Mouse (Mus musculus) lung, embryonic 14.5 days (tissue): ENCODE data around the gene Samd15. TPM values are rescaled to one million over a fixed set of nuclear protein-coding genes. Genes with fewer than 3 reads are reported as not detected.
A peak's percentile ranks its signal among the peaks of the same experiment; 100 is the strongest.
"Not testable (repeated sequence)": the region's sequence is repeated elsewhere in the genome, so short reads cannot be mapped to it uniquely, and the experiment has no call there.

ENCODE experiments used
- ATAC-seq: fragments of 200-750 bp; cut with Nextera tagmentation; 2 replicates; pipeline ENCODE4 v1.8.0; 2017; ENCODE audit warnings: mild to moderate bottlenecking, moderate TSS enrichment, moderate library complexity; ENCODE audit not compliant: insufficient read depth
- DNase-seq: peaks from one replicate; pipeline ENCODE4 v3.0.0-alpha.2; 2015
- H3K27ac ChIP-seq: fragments of 300-500 bp; sonication (generic); 2 replicates; pipeline ENCODE4 v1.5.1; 2014; ENCODE audit warnings: low read depth, mild to moderate bottlenecking, moderate library complexity
- H3K27me3 ChIP-seq: fragments of 300-500 bp; sonication (generic); 2 replicates; pipeline ENCODE4 v1.6.1; 2014; ENCODE audit warnings: low read length, control low read depth; ENCODE audit not compliant: insufficient read depth
- H3K36me3 ChIP-seq: fragments of 300-500 bp; sonication (generic); 2 replicates; pipeline ENCODE4 v1.6.1; 2014; ENCODE audit warnings: control low read depth; ENCODE audit not compliant: insufficient read depth
- H3K4me1 ChIP-seq: fragments of 300-500 bp; sonication (generic); 2 replicates; pipeline ENCODE4 v1.6.1; 2014; ENCODE audit warnings: antibody characterized with exemption, control low read depth; ENCODE audit not compliant: insufficient read depth
- H3K4me2 ChIP-seq: fragments of 300-500 bp; sonication (generic); 2 replicates; pipeline ENCODE4 v1.6.1; 2014; ENCODE audit warnings: mild to moderate bottlenecking
- H3K4me3 ChIP-seq: fragments of 300-500 bp; sonication (generic); 2 replicates; pipeline ENCODE4 v1.5.1; 2014; ENCODE audit warnings: low read depth, low read length
- H3K9ac ChIP-seq: fragments of 300-500 bp; sonication (generic); 2 replicates; pipeline ENCODE4 v1.6.1; 2014
- H3K9me3 ChIP-seq: fragments of 300-500 bp; sonication (generic); 2 replicates; pipeline ENCODE4 v1.6.1; 2016; ENCODE audit warnings: low read depth, low read length, control low read depth
- CTCF ChIP-seq: IDR thresholded peaks from 2 replicates; pipeline ENCODE4 v1.5.1; 2016; ENCODE audit warnings: antibody characterized with exemption, low read depth
- WGBS: fragments of 180-500 bp; shearing (Covaris S2); extraction: QIAGEN DNeasy Blood & Tissue Kit; methylation state at CpG from one replicate; pipeline ENCODE4 v1.1.7; 2014; 5-methylcytosine and 5-hydroxymethylcytosine counted together
- polyA plus RNA-seq: library from polyadenylated mRNA; unstranded; fragments of >200 nt; fragmentation: Nextera tagmentation; extraction: Ambion mirVana; gene quantifications from 2 replicates; pipeline ENCODE4 v1.2.1, GENCODE M21; 2014

The Samd15 gene
- polyA plus RNA-seq, 1 experiment from 2014 or later: 1.8 TPM

DNA sequence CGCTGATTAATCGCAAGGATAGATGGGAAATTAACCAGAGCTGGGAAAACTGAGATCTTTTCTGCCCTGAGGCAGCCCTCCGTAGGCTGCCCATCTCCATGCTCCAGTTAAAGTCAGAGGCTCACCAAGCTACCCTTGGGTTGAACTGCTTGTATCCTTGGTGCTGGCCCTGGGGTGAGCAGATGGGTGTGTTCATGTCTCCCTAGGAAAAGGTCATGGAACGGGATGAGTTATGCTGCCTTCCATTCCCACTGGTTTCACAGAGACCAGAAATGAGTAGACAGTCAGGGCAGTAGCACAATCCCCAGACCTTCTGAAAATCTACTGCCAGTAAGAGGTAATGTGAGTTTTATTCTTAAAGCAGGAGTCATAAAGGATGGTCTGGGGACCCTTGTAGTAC, 21.9 kb upstream of the Samd15 start:
- H3K4me1 ChIP-seq: no peaks in the 10 kb centered on the region
- ATAC-seq (no peak), DNase-seq (no peak)
- H3K27ac ChIP-seq: no peak overlapping the region
- H3K4me3 ChIP-seq: no peak overlapping the region
- H3K27me3 ChIP-seq: no peaks in the 10 kb centered on the region
- WGBS: 95% methylated on average over 4 of the region's 4 CpGs
- no peak overlapping the region for H3K9ac ChIP-seq
- no peak overlapping the region for H3K4me2 ChIP-seq
- H3K36me3 ChIP-seq: no peaks in the 10 kb centered on the region
- TF ChIP-seq CTCF: no peak
- H3K9me3 ChIP-seq: no peaks in the 10 kb centered on the region

DNA sequence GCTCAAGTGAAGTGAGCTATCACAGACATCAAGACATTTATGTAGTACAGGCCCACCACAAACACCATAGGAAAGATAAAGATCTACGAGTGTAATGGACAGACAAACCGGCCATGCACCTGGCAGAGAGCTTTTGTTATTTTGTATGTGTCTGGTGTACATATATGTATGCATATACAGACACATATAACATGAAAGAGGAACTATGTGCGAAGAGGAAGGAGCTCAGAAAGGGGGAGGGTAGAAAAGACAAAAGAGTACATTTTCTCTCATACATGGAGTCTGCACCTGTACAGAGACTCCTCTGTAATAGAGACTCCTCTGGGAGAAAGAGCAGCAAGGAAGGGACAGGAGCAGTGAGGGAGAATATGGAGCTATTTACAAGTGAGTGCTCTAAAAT, 6.5 kb upstream of the Samd15 start:
- Histone ChIP-seq H3K4me3 (no peak overlapping the region), H3K27me3 (no peaks in the 10 kb centered on the region), H3K4me2 (no peak overlapping the region), H3K27ac (no peak overlapping the region), H3K36me3 (no peaks in the 10 kb centered on the region), H3K9ac (no peak overlapping the region), H3K9me3 (no peaks in the 10 kb centered on the region), H3K4me1 (no peaks in the 10 kb centered on the region)
- no peak for DNase-seq
- no peak for TF ChIP-seq CTCF
- WGBS: 82% methylated on average over 3 of the region's 3 CpGs
- ATAC-seq: no peak

DNA sequence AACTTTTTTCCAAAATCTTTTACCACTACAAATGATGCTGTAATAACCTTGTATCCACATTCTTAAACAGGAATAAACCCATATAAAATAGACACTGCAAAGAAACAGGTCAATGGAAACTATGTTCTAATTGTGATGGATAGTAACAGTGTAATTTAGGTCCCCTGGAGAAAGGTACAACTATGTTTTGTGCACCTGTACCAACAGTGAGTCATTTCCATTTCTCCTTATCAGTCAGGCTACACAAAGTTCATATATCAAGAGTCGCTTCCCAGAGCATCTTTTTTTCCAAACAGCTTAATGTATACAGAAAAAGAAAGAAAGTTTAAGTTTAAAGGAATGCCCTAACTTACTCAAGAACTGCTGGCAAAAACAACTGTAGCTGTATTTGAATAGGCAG, 4.5 kb upstream of the Samd15 start:
- Histone ChIP-seq H3K9ac (no peak overlapping the region), H3K9me3 (no peaks in the 10 kb centered on the region), H3K36me3 (no peaks in the 10 kb centered on the region), H3K4me1 (no peaks in the 10 kb centered on the region), H3K27me3 (no peaks in the 10 kb centered on the region), H3K4me2 (no peak overlapping the region), H3K4me3 (no peak overlapping the region), H3K27ac (no peak overlapping the region)
- WGBS: 43% methylated on average over 1 of the region's 1 CpGs
- no peak for TF ChIP-seq CTCF
- DNase-seq (no peak), ATAC-seq (no peak)

DNA sequence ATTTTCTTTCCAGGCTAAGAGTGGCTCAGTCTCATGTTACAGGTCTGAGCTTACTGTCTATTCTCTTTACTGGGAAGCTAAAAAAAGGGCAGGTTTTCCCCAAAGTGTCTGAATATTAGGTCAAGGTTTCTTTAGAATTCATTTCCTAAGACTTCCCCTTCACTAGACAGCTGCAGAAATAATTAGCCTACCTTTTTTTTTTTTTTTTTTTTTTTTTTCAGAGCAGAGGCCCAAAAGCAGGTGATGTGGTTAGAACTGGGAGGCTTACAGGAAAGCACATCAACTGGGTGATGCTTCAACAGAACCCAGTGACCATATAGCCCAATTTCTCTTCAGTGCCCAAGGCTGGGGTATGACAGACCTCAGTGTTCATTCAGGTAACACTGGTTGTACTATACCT, 3.2 kb upstream of the Samd15 start:
- Histone ChIP-seq H3K9ac (no peak overlapping the region), H3K36me3 (no peaks in the 10 kb centered on the region), H3K27me3 (no peaks in the 10 kb centered on the region), H3K4me2 (no peak overlapping the region), H3K4me1 (no peaks in the 10 kb centered on the region), H3K27ac (no peak overlapping the region), H3K9me3 (no peaks in the 10 kb centered on the region), H3K4me3 (no peak overlapping the region)
- no peak for TF ChIP-seq CTCF
- ATAC-seq: no peak
- no peak for DNase-seq

DNA sequence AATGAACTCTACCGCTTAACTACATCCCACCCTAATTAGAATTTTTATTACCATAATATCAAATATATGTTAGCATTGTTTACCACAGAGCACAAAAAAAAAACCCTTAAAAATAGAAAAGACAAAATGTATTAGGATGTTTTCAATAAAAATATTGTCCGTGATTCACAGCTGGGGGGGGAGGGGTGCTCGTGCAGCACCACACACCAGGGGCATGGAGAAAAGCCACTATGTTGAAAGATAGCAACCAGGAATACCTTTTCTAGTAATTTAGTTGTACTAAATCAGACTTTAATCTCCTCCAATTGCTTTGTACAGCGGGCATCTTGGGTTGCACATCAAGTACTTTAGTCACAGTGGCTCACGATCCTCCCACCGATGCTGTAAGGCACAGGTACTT, 731 bp upstream of the Samd15 start:
- no peaks in the 10 kb centered on the region for H3K4me1 ChIP-seq
- no peak for ATAC-seq
- H3K9me3 ChIP-seq: no peaks in the 10 kb centered on the region
- TF ChIP-seq CTCF: no peak
- no peak for DNase-seq
- WGBS: 56% methylated on average over 6 of the region's 6 CpGs
- H3K27me3 ChIP-seq: no peaks in the 10 kb centered on the region
- no peaks in the 10 kb centered on the region for H3K36me3 ChIP-seq
- no peak overlapping the region for H3K27ac ChIP-seq
- H3K4me2 ChIP-seq: peak overlapping the region; percentile 87
- H3K4me3 ChIP-seq: peak overlapping the region; percentile 85
- peak overlapping the region; percentile 87; the same call in 1 of the 2 replicates for H3K9ac ChIP-seq

DNA sequence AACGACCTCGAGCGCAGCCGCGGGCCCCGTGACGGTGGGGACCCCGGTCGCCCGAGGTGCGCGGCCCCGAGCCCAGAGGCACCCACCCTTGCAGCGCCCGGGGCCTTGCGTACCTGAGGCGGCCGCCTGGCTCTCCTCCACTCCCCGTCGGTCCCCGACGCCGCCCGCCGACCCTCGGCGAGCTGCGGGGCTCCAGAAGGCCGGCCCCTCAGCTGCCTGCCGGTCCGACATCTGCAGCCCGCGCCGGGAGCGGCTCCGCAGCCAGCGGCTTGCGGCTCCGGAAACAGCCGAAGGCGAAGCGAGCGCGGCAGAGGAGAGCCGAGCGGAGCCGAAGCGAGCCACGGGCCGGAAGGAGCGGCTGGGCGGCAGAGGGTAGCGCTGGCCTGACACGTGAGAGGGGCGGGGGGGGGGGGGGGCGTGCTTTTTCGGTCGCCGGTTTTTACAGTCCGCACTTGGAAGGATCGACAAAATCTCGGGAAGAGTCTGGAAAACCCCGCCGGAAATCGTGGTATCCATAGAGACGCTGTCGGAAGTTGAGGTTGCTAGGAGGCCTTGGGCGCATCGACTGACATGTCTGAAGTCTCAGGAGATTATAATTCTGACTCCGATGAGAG, 557 bp downstream of the Samd15 start, which contains the start of gene Tmed8:
Tmed8 (minus strand) TSS at position 482 of the 614 bp plus-strand sequence.
- Histone ChIP-seq H3K27ac (peak within 1 kb of the TSS; percentile 76), H3K9me3 (no peaks in the 10 kb centered on the region), H3K4me3 (peak within 1 kb of the TSS; percentile 85), H3K4me2 (peak within 1 kb of the TSS; percentile 87), H3K9ac (peak within 1 kb of the TSS; percentile 87), H3K4me1 (no peaks in the 10 kb centered on the region), H3K36me3 (no peaks in the 10 kb centered on the region), H3K27me3 (no peaks in the 10 kb centered on the region)
- no peak for TF ChIP-seq CTCF
- DNase-seq (peak; percentile 91), ATAC-seq (peak; percentile 97)
- under 1% methylated on average over 70 of the region's 70 CpGs for WGBS

DNA sequence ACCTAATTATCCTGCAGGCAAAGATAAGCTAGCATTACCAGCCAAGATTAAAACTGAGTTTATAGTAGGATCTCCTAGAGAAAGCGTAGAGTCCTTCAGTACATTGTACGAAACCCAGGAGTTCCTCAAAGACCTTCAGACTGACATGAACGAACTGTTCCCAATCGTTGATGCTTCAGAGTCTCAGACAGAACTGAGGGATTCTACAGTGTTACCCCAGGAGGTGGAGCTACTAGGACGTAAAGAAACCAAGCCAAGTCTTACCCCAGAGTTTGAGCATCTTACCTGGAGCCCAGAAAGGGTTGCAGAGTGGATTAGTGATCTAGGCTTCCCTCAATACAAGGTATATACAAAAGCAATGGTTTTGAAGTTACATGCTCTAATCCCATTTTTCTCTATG, 2.2 kb downstream of the Samd15 start:
- H3K27ac ChIP-seq: no peak overlapping the region
- no peak overlapping the region for H3K4me2 ChIP-seq
- WGBS: 59% methylated on average over 5 of the region's 5 CpGs
- ATAC-seq (no peak), DNase-seq (no peak)
- no peaks in the 10 kb centered on the region for H3K27me3 ChIP-seq
- no peaks in the 10 kb centered on the region for H3K9me3 ChIP-seq
- H3K36me3 ChIP-seq: no peaks in the 10 kb centered on the region
- no peak overlapping the region for H3K4me3 ChIP-seq
- no peak overlapping the region for H3K9ac ChIP-seq
- TF ChIP-seq CTCF: no peak
- no peaks in the 10 kb centered on the region for H3K4me1 ChIP-seq

DNA sequence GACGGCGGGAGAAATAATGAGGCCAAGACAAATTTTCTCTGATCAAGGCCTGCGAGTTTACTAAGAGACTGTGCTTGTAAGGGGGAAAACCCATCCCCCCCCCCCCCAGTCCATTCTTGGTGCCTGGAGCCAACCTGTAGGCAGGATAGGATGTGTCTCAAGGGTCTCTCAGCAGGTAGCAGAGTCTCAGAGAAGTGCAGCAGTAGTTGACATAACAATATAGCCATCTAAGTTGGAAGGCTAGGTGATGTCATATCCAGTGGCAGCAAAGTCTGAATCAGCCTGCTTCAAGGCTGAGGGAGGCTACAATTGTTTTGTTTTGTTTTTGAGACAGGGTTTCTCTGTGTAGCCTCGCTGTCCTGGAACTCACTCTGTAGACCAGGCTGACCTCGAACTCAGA, 6.3 kb downstream of the Samd15 start:
- WGBS: 90% methylated on average over 5 of the region's 5 CpGs

More for the DNA sequence above, 6.3 kb downstream of the Samd15 start:
- H3K27me3 ChIP-seq, H3K9me3 ChIP-seq, H3K4me1 ChIP-seq, DNase-seq, H3K4me3 ChIP-seq, H3K4me2 ChIP-seq, ATAC-seq, H3K27ac ChIP-seq, H3K36me3 ChIP-seq, H3K9ac ChIP-seq: not testable (repeated sequence)
